Mouse (Mus musculus): ENCODE data around the gene Cybc1. TPM values are rescaled to one million over a fixed set of nuclear protein-coding genes. Genes with fewer than 3 reads are reported as not detected.

Gene Cybc1
- 10 to 100 TPM; 19.2 to 25.9 (median 23.0) TPM for total RNA-seq (2022)

DNA sequence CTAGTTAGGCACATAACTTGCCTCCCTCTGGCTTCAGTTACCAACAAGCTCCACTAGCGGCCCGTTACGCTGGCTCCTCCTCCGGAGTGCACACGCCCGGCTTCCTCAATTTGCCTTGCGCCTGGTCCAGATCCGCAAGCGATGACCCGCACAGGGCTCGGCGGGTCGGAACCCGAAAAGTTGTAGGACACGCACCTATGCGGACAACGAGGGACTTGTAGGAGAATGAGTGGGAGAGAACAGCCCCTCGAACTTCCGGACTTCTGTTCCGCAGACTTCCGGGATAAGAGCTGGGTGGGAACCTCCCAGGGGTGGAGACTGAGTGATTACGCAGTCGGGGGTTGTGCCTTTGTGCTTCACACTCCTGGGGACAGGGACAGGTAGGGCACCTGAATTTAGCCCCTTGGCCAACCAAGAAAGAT, at the start of gene Cybc1:
TSS of gene Cybc1 (minus strand) at position 305 of the 422 bp plus-strand sequence.
- peak; percentile 57 to 60 for DNase-seq (ENCODE audit: low spot score in 2 of 2)

DNA sequence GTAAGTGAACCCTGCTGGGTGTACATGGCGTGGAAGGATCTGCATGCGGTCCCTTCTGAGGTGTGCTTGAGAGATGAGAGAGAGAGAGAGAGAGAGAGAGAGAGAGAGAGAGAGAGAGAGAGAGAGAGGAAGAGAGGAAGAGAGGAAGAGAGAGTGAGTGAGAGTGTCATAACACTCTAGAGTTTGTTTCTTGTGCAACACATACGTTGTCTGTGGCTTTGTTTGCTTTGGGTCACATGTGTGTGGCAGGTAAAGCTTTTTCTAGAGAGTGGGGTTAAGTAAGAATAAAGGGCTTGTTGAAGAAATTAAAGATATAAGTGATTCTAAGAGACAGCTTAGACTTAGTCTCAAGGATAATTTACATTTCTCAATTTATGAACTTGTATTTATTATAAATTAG, 48.9 kb upstream of the Cybc1 start:
- no peak for DNase-seq (ENCODE audit: low spot score in 2 of 2)

DNA sequence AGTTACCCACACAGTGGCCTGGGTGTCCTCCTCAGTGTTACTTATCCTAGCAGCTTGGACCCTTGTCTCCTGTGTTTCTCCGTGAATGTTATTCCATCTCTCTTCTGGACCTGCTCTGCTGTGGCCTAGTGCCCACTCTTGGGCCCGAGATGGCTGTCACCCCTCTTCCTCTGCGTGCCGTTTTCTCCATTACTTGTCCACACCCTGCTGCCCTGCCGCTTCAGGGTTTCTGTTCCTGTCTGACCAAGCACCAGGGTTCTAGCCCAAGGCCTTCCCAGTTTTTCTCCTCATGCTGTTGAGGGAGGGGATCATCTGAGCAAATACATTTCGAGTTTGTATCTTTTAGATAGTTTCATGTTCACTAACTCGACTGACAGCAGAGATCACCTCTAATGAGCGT, 48.4 kb upstream of the Cybc1 start:
- DNase-seq (ENCODE audit: low spot score in 2 of 2) = no peak

DNA sequence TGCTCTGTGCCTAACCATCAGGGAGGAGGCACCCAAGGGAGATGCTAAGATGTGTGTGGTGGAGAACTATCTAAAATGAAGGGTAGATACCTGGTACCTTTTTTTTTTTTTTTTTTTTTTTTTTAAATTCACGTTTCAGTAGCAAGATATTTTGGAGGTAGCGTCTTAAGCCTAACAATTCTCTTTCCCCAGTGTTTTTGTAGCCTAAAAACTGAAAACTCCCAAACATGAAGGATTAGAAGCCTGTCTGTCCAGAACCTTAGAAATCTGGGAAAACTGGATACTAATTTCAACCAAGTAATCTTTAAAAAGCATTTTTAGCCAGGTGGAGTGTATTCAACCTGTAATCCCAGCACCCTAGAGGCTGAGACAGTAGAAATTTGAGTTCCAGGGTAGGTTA, 32.0 kb upstream of the Cybc1 start:
- DNase-seq (ENCODE audit: low spot score in 2 of 2) = no peak

DNA sequence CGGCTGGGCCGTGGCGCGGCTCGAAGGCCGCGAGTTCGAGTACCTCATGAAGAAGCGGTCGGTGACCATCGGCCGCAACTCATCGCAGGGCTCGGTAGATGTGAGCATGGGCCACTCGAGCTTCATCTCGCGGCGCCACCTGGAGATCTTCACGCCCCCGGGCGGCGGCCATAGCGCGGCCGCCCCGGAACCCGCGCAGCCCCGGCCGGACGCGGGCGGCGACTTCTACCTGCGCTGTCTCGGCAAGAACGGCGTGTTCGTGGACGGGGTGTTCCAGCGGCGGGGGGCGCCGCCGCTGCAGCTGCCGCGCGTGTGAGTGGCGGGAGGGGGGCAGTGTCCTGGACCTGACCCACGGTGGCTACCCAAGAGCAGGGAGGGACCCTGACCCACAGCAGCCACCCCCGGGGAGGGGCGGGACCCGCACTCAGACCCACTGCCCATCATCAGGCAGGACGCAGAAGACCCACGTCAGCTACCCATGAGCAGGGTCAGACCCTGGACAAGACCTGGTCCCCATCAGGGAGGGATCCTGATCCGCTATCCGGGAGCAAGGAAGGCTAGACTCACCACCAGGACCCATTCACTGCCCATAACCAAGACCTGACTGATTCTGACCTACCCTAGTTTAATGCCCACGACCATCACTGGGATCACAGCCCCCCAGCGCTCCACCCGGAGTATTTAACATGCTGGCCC, 31.2 kb upstream of the Cybc1 start:
- peak in 1 of 2 experiments; percentile 54 for DNase-seq (ENCODE audit: low spot score in 2 of 2)

DNA sequence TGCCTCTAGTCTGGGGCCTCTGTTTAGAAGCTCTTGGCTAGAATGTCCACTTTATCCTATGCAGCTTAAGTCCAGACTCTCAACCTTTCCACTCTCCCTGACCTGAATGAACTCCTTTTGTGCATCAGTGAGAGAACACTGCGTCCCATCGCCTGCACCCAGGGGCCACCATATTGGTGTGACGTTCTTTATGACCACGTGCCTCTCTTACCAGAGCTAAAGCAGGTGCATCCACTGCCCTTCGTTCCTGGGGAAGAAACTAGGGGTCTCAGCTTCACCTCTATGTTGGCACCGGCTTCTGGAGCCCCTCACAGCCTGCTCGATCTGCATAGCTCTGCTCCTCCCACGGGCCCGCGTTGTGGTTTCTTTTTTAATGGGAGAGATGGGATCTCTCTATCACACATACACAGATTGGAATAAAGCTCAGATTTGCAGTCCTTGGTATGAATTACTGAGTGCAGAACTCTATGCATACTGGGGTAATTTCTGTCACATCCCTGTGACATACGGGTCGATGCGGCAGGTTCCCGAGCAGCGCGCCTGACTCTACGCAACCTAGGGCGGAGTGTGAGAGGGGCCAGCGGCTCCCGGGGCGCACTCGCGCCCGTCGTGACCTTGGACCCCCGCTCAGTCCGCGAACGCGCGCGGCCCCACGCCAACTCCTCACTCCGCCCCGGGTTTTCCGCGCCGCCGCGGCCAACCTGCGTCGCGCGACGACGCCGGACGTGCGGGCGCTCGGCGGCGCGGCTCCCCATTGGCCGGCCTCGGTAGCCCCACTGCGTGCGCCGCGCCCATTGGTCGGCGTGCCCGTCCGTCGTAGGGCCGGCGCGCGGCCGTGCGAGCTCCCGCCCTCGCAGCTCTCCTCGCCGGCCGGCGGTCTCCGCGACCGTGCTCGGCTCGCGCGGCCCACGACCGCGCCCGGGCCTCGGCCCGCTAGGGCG, 30.3 kb upstream of the Cybc1 start, which contains the start of gene Foxk2:
TSS of gene Foxk2 (plus strand) at position 831 of the 941 bp plus-strand sequence.
- peak; percentile 73 to 89 for DNase-seq (ENCODE audit: low spot score in 2 of 2)

DNA sequence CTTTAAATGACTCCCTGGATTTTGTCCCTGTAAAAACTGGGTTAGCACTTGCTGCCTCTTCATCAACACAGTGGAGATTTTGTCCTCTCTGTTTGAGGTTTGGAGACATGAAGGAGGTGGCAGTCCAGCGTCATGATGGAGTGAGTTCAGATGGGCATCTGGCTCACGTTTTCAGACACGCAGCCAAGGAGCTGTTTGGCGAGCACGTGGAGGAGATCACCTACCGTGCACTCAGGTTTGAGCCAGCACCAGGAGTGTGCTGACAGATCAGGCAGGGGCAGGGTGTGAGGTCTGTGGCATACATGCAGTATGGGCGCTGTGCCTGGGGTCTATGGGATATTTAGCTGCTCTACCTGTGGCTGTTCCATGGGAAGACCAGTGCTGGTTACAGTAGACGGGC, 21.1 kb upstream of the Cybc1 start:
- DNase-seq (ENCODE audit: low spot score in 2 of 2) = no peak

DNA sequence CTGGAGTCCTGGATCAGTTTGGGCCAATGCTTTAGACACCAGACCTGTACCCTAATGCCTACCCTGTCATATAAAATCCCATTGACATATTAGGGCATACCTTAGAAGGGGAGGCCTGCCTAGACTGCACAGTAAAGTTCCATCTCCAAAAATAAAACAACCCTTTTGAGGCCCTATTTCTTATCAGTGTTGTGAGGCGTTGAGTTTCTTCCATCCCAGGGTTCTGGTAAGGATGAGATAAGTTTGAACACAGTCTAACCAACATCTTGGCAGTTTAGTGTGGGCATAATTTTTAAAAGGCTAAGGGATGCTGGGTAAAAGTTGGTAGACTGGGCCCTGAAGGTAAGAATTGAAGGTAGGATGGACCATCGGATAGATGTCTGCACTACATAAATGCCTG, 10.5 kb upstream of the Cybc1 start:
- DNase-seq (ENCODE audit: low spot score in 2 of 2) = no peak

DNA sequence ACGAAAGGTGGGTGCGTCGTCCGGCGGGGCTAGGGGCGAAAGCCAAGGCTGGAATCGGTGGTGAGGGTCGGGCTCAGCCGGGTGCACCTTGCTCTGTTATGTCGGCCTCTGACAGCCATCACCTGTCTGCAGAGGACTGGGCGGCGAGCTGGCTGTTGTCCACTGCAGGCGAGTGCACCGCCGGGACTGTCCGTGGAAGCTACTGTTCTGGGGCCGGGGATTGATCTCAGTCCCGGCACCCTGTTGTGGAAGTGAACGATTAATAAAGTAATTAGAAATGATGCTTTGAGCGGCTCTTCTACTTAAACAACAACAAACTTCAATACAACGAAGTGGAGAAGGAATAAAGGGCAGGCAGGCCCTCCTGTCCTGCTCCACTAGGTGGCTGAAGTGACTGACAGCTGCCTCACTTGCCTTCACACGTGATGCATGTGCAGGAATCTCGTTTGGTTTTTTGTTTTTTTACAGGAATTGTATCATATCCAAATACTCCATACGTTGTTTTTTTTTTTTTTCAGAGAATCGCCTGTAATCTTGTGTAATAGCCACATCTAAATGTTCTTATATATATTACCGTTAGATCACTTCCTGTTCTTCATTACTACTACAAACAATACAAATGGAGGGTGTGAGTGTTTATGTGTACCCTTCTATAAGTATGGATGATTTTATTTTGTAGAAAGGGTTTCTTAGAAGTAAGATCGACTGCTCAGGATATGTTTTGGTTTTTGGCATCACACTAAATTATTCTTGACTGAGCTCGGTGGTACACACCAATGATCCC, 8.4 kb upstream of the Cybc1 start:
- DNase-seq (ENCODE audit: low spot score in 2 of 2) = no peak

DNA sequence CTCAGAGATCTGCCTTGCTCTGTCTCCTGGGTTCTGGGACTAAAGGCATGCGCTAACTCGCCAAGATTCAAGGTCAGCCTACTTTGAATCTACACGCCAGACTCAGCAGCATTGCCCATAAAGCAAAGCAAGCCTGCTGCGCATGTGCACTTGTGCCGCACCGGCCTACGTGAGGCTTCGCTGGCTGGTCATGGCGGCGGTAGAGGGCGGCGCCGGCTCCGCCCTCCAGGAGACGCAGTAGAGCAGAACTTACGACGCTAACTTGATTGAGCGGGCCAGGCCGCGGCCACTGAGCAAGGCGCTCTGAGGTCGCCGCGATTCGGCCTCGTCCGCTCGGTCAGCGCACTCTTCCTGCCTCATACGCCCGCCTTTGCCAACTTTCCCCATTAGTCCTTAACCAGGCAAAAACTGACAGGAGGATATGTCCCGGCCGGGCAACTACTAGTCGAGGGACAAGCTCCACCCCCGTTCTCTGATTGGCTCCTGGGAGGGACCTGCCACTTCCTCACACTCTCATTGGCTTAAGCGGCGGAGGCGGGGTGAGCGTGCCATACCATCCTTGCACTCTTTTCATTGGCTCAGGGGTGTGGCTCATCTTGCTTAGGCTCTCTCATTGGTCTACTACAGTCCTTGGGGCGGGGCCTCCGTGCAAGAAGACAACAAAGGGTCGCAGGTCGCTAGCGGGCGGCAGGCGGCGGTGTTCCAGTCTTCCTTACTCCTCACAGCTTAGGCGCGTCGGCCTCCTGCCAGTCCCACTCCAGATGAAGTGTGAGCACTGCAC, 7.6 kb upstream of the Cybc1 start, which contains the start of gene Narf:
TSS of gene Narf (plus strand) at position 690 of the 781 bp plus-strand sequence.
- peak; percentile 98 to 100 for DNase-seq (ENCODE audit: low spot score in 2 of 2)

DNA sequence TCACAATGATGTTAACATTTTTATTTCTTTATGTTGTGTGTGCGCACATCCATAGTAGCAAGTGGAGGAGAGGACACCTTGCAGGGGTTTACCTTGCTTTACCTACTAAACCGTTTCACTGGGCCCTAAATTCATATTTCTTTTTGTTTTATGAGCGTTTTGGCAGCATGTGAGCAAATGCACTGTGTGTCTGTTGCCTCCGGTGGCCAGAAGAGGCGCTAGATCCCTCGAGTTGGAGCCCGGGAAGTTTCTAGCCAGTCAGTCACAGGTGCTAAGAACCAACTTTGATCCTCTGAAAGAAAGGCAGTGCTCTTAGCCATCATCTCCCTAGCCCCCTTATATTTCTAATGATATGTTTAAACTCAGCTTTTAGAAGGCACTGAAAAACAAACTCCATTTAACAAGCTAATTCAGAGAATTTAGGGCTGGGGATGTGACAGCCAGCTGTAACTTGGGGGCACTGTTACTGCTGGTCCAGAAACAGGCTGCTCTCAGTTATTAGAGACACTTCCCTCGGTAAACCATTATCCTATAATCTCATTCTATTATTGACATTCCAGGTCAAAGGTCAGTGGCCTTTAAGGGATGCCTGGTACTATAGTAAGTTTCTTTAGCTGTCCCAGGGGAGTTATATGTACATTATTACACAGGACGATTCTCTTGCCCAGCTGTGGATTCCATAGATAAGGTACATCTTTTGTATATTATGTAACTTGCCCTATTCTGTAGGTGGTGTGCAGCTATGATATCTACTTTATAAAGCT, 6.5 kb upstream of the Cybc1 start:
- DNase-seq (ENCODE audit: low spot score in 2 of 2) = no peak

DNA sequence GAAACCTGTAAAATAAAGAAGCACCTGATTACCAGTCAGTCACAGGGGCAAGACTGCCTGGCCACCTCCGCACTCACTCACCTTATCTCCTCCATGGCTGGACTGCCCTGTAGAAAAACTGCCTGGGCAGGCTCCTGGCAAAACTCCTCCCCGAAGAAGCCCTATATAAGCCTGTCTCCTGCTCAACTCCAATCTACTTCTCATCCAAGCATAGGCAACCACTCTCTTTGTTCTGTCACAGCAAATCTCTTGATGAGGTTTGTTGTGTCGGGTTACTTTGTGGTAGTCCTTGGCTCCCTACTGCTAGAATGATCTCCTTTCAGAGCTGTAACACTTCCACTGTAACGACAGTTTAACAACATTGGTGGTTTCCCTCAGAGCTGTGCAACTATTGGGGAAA, 3.6 kb upstream of the Cybc1 start:
- no peak for DNase-seq (ENCODE audit: low spot score in 2 of 2)

DNA sequence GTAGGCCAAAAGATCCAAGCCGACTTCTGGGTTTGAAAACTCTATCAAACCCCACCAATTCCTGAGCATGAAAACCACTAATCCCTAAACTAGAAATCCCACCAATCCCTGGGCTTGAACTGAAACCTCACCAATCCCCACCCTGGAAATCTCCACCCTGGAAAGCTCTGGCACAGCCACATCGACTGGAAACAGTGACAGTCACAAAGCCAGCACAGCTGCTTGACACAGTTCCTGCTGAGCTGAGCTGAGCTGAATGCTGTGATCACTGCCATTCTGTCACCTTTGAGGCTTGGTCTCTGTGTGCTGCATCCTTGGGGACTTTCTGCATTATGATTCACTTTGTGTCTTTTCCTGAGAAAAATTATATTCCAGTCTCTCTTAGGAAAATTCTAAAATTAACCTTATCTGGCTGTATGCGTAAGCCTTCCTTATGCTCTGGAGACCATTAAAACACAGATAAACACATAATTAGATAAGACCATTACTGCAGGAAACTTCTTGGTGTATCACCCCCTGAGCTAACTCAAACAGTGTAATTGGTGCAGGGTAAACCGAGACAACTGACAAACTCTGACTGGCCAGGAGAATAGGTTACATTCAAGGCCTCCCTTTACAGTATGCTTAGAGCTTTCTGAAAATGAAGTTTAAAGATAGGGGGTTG, 2.6 kb upstream of the Cybc1 start:
- no peak for DNase-seq (ENCODE audit: low spot score in 2 of 2)

DNA sequence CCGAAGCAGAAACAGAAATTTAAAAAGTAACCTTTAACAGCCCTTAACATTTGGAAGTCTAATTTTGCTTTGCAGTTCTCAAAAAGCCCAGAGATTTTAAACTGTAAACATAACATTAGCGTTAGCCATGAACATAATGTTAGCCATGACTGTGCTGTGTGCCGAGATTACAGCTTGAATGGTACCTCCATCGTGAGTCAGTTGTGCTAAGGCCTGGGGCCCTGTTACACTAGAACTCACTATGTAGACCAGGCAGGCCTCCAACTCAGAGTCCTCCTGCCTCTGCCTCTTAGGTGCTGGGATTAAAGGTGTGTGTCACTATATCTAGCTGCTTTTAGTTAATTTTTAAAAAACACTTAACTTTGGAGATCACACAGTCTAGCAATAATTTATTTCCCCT, 2.1 kb upstream of the Cybc1 start:
- no peak for DNase-seq (ENCODE audit: low spot score in 2 of 2)

DNA sequence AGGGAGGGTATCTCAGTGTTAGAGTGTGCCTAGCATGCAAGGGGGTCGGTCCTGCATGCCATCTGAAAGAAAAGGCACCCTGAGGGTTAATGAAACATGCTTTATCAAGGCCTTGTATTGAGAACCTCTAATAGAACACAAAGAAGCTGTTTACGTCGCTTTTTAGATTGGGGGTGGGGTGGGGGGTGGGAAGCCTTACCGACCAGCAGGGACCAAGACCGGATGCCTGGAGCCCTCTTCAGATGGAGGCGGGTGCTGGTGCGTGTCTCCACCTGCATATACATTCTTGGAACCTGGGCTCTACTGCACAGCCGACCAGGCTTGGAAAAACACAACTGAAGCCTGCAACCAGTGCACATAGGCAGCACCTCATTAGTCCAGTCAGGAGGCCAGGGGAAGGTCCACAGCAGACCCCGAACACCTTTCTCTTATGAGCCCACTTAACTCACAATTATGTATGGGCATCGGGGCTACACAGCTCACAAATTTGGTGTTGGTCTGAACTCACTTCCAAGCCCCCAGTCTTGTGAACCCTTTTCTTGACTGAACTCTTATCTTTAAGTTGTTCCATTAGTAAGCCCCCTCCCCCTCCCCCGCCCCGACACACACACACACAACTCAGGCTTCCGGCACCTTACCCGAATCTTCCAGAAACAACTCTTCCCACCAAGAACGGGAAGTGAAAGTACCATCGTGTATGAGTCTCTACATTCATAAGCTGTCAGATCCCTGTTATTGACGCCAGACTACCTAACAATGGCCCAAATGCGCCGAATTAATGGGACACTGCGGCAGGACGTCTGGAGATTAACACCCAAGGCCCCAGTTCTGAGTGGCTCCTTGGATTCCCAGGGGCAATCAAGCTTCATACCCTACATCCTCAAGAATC, 749 bp downstream of the Cybc1 start:
- no peak for DNase-seq (ENCODE audit: low spot score in 2 of 2)

DNA sequence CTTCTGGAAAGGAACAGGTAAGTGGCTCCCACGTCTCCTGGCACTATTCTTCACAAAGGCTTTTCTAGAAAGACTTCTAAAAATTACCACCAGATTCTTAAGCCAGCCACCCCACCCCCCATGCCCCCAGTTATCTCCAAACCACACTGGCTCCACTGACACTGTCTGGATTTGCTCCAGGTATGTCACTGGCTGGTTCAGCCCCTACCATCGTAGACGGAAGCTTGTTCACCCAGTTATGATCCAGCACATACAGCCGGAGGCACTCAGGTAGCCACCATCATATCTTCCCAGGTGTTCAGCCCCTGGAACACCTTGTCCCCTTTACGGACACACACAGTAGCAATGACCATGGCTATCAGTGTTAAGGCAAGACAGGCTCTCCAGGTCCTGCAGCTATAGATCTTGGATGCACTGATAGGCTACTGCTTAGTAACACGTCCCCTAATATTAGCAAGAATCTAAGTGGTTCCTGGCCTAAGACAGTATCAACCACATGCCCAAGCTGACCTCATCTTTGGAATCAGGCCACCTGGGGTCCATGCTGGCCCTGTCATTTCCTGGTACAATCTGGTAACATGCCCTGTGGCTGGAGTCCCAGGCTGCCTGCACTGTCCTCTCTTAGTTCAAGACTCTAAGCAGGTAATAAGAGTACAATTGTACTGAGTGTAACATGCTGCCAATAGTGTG, 7.7 kb downstream of the Cybc1 start:
- DNase-seq (ENCODE audit: low spot score in 2 of 2) = no peak

DNA sequence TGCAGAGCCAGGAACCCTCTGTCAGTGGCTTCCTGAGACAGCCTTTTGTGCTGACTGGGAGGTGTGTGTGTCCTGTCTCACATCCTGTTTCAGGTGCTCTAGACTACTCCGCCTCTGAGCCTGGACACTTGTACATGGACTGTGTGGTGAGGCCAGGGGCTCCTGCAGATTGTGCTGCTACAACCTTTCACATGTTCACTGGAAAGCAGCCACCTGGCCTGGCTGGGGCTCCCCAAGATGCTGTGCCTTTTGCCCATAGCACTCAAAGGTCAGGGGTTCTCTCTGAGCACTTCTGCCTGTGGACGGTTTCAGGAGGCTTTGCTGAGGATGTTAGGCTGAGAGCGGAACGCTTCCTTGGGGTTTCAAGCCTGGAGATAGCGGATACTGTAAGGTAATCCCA, 8.4 kb downstream of the Cybc1 start:
- no peak for DNase-seq (ENCODE audit: low spot score in 2 of 2)

DNA sequence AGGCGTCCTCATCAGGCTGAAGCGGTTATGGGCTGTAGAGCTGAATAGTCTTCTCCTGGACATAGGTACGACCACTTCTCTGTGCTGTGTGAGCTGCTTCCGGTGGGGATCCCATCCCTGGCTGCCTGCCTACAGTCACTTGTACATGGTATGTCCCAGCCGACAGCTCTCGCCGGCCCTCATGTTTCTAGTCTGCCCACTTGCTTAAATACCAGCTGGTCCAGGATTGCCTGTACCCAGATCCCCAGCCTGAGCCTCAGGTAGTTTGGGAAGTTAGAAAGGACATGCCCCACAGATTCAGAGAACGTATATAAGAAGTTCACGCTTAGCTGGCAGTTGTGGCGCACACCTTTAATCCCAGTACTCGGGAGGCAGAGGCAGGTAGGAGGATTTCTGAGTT, 9.3 kb downstream of the Cybc1 start:
- DNase-seq (ENCODE audit: low spot score in 2 of 2) = no peak

All from left cerebral cortex, adult 8-10 months (tissue).